Mouse (Mus musculus) frontal cortex, adult (tissue): ENCODE measurements around the gene Cdc7.

Experiments
- ATAC-seq: cut with Nextera tagmentation; 2 replicates; pipeline ENCODE4 v1.9.2; 2017; ENCODE audit warnings: mild to moderate bottlenecking, moderate library complexity, mixed read lengths; ENCODE audit not compliant: low TSS enrichment

The Cdc7 gene

GRCm38 (mm10) chr5:107022064-107022428 lies 57.9 kb downstream of the Cdc7 start:
- no peak for ATAC-seq

DNA sequence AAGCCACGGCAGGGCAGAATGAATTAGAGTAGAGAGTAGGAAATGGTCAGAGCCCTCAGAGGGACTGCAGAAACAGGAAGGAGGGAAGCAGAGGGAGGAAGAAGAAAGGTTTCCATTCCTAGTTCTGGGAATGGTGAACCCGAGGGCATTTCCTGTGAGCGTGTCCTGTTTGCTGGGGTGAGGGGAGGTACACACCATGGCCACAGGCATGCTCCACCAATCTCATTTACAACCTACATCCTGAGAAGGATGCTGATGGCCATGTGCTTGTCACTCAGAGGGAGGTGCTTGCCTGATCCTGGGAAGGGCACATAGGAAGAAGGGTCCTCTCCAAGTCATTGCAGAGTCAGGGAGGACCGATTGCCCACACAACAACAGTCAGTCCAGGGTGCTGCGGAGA lies 59.8 kb downstream of the Cdc7 start:
- no peak for ATAC-seq

GRCm38 (mm10) chr5:107025371-107025770 lies 61.2 kb downstream of the Cdc7 start:
- no peak for ATAC-seq

DNA sequence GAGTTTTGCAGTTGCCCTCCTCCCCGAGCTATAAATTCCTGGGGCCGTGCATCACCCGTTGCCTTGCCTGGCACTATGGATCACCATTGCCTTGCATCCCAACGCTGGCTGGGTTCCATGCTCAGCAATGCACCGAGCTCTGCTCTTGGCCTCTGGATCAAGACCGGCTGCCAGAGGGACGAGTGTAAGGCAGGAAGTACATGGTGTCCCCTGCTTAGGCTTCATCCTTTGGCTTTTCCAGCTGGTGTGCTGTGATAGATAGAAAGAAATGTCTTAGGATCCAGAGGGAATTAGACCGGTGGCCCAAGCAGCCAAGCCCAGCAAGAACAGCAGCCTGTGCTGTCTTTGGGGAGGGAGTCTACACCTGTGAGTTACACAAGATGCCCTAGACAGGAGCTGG lies 61.7 kb downstream of the Cdc7 start:
- no peak for ATAC-seq

GRCm38 (mm10) chr5:107027616-107028015 lies 63.5 kb downstream of the Cdc7 start:
- ATAC-seq = no peak

- ATAC-seq = no peak
These were observed 64.4 kb downstream of the Cdc7 start for GRCm38 (mm10) chr5:107028557-107028956.

GRCm38 (mm10) chr5:107029801-107030200 lies 65.7 kb downstream of the Cdc7 start:
- no peak for ATAC-seq

DNA sequence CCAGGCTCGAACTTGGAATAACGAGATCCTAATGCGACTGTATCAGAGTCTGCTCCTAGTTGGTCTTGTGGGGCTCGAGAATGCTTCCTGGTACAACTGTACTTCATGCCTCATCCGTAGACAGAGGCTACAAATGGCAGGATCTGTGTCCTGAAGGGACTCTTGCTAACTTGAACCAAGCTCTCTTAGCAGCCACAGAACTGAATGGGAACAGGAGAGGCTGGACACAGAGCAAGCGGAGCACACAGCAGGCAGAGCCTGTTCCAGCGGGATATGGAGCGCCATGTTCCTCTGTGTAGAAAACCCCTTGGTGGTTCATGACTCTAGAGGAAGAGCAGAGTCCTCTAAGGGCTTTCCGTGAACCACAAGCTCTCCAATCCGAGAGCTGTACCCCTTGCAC lies 66.7 kb downstream of the Cdc7 start:
- ATAC-seq = no peak
